Comparison of ENCODE assay signal across 9 mouse cellular contexts in the genomic region with DNA sequence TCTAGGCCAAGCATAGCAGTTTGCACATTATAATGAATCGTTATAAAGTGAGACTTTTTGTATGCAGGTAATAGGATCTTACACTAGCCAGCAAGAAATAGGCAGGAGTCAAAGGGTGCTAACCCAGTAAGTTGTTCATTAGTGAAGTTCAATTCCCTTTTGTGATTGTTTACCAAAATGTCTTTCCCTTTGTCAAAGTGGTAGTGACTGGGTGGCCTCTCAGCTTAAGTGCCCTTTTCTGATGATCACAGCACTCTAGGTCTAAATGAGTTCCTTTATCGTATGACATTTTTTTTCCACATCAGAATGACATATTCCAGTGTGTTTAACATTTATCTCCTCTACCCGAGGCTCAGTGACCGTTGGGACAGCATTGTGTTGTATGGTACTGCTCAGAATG. TPM values are rescaled to one million over a fixed set of nuclear protein-coding genes. Genes with fewer than 3 reads are reported as not detected.
DNase-seq lines count a peak whose midpoint lies in the region; ATAC-seq and TF ChIP-seq lines count a peak whose summit lies in the region.
"Had no signal": no experiment of that assay in that cellular context is flagged by ENCODE, and none has a peak within 500 bp of the region (broad histone marks: within the 10 kb centered on the region; RNA-seq: fewer than 3 reads in every experiment).

No protein-coding gene starts in this region.

- H3K36me3 ChIP-seq in lung, embryonic 14.5 days (ENCODE audit: insufficient read depth): no peaks in the 10 kb centered on the region
- no peaks in the 10 kb centered on the region for H3K36me3 ChIP-seq in forebrain, embryonic 13.5 days (ENCODE audit: poor library complexity, severe bottlenecking)
- H3K36me3 ChIP-seq in limb, embryonic 11.5 days (ENCODE audit: control insufficient read depth, insufficient read depth, low read length): no peaks in the 10 kb centered on the region
- no peaks in the 10 kb centered on the region for H3K36me3 ChIP-seq in neural tube, embryonic 13.5 days

- no peaks in the 10 kb centered on the region for H3K9me3 ChIP-seq in lung, embryonic 14.5 days (ENCODE audit: low read depth, low read length)
- H3K9me3 ChIP-seq in forebrain, embryonic 13.5 days (replicated peaks): no peaks in the 10 kb centered on the region
- no peaks in the 10 kb centered on the region for H3K9me3 ChIP-seq in limb, embryonic 11.5 days (ENCODE audit: control insufficient read depth, low read length)
- no peaks in the 10 kb centered on the region for H3K9me3 ChIP-seq in neural tube, embryonic 13.5 days

- no peak for ATAC-seq in lung, embryonic 14.5 days (ENCODE audit: insufficient read depth)
- ATAC-seq in forebrain, embryonic 13.5 days: no peak
- ATAC-seq in limb, embryonic 11.5 days (ENCODE audit: insufficient number of reproducible peaks, low FRiP score, low TSS enrichment, low read depth): no peak
- ATAC-seq in neural tube, embryonic 13.5 days (ENCODE audit: low read depth): no peak

- peak overlapping the region; percentile 66 for H3K4me2 ChIP-seq in lung, embryonic 14.5 days
- H3K4me2 ChIP-seq in forebrain, embryonic 13.5 days: peak overlapping the region; percentile 61
- peak overlapping the region; percentile 64; the same call in 1 of the 2 replicates for H3K4me2 ChIP-seq in limb, embryonic 11.5 days (ENCODE audit: low read depth, severe bottlenecking)
- H3K4me2 ChIP-seq in neural tube, embryonic 13.5 days: peak overlapping the region; percentile 62

- peak overlapping the region; percentile 58; the same call in 1 of the 2 replicates for H3K9ac ChIP-seq in lung, embryonic 14.5 days
- H3K9ac ChIP-seq in forebrain, embryonic 13.5 days: peak overlapping the region; percentile 76; the same call in 1 of the 2 replicates
- H3K9ac ChIP-seq in limb, embryonic 11.5 days (ENCODE audit: low read length): no peak overlapping the region
- peak overlapping the region; percentile 77 for H3K9ac ChIP-seq in neural tube, embryonic 13.5 days

- H3K27me3 ChIP-seq in lung, embryonic 14.5 days (ENCODE audit: insufficient read depth, low read length): no peaks in the 10 kb centered on the region
- H3K27me3 ChIP-seq in forebrain, embryonic 13.5 days: no peaks in the 10 kb centered on the region; the same call in 1 of the 2 replicates
- peaks cover 5% of the 10 kb centered on the region; the same call in 1 of the 2 replicates for H3K27me3 ChIP-seq in limb, embryonic 11.5 days (ENCODE audit: control insufficient read depth, insufficient read depth, low read length)
- peaks cover 5% of the 10 kb centered on the region; the same call in 1 of the 2 replicates for H3K27me3 ChIP-seq in neural tube, embryonic 13.5 days

- 25% methylated on average over 4 of the region's 4 CpGs for WGBS in lung, embryonic 14.5 days
- WGBS in forebrain, embryonic 13.5 days: 48% methylated on average over 4 of the region's 4 CpGs
- 65% methylated on average over 4 of the region's 4 CpGs for WGBS in limb, embryonic 11.5 days
- WGBS in neural tube, embryonic 13.5 days: 46% methylated on average over 4 of the region's 4 CpGs

- DNase-seq in lung, embryonic 14.5 days: no peak
- DNase-seq in lung, adult 18-20 months: no peak
- no peak for DNase-seq in limb, embryonic 11.5 days (ENCODE audit: low spot score)
- no peak for DNase-seq in cerebellum, adult 8-10 months
- no peak for DNase-seq in spleen, postnatal 4 days (ENCODE audit: low spot score in 2 of 2)
- DNase-seq in cerebellum, adult 9-11 months: no peak
- DNase-seq: kidney, adult 11 months had no signal

- peak overlapping the region; percentile 52 for H3K4me3 ChIP-seq in lung, embryonic 14.5 days (ENCODE audit: low read depth, low read length)
- peak overlapping the region; percentile 57 for H3K4me3 ChIP-seq in forebrain, embryonic 13.5 days
- H3K4me3 ChIP-seq in limb, embryonic 11.5 days (ENCODE audit: low read depth, low read length): no peak overlapping the region; the same call in 1 of the 2 replicates
- H3K4me3 ChIP-seq in neural tube, embryonic 13.5 days: peak overlapping the region; percentile 61

- no peaks in the 10 kb centered on the region for H3K4me1 ChIP-seq in lung, embryonic 14.5 days (ENCODE audit: insufficient read depth)
- no peaks in the 10 kb centered on the region for H3K4me1 ChIP-seq in forebrain, embryonic 13.5 days
- no peaks in the 10 kb centered on the region for H3K4me1 ChIP-seq in limb, embryonic 11.5 days (ENCODE audit: control insufficient read depth, insufficient read depth, low read length)
- 0 out of 2 replicates have a peak, but pooled peaks cover 4% of the 10 kb centered on the region for H3K4me1 ChIP-seq in neural tube, embryonic 13.5 days (replicated peaks)

- no peak overlapping the region for H3K27ac ChIP-seq in lung, embryonic 14.5 days (ENCODE audit: low read depth)
- no peak overlapping the region for H3K27ac ChIP-seq in forebrain, embryonic 13.5 days
- H3K27ac ChIP-seq in limb, embryonic 11.5 days (replicated peaks; ENCODE audit: low read depth, low read length): no peak overlapping the region
- no peak overlapping the region for H3K27ac ChIP-seq in neural tube, embryonic 13.5 days (replicated peaks)

- TF ChIP-seq CTCF in lung, embryonic 14.5 days (IDR thresholded peaks at IDR 0.05; ENCODE audit: low read depth): no peak

RNA-seq across cellular contexts. Expression of gene Sh3kbp1, which starts 1.6 kb away (rescaled TPM):
- polyA plus RNA-seq in lung, embryonic 14.5 days (2014; fragmentation: Nextera tagmentation; extraction: Ambion mirVana): 41.5 and 42.5 TPM in 2 replicates
- 28.8 and 33.4 TPM in 2 replicates for polyA plus RNA-seq in forebrain, embryonic 13.5 days (2015; fragmentation: Nextera tagmentation; extraction: Ambion mirVana)
- polyA plus RNA-seq in limb, embryonic 11.5 days (2014; fragmentation: Nextera tagmentation; extraction: Ambion mirVana): 21.0 and 25.7 TPM in 2 replicates
- 43.5 and 47.7 TPM in 2 replicates for polyA plus RNA-seq in neural tube, embryonic 13.5 days (2015; fragmentation: Nextera tagmentation; extraction: Ambion mirVana)
